Mouse (Mus musculus): Measurements from ENCODE around the gene Caml.
"Not testable (repeated sequence)": the region's sequence is repeated elsewhere in the genome, so short reads cannot be mapped to it uniquely, and the experiment has no call there.

The Caml gene

DNA sequence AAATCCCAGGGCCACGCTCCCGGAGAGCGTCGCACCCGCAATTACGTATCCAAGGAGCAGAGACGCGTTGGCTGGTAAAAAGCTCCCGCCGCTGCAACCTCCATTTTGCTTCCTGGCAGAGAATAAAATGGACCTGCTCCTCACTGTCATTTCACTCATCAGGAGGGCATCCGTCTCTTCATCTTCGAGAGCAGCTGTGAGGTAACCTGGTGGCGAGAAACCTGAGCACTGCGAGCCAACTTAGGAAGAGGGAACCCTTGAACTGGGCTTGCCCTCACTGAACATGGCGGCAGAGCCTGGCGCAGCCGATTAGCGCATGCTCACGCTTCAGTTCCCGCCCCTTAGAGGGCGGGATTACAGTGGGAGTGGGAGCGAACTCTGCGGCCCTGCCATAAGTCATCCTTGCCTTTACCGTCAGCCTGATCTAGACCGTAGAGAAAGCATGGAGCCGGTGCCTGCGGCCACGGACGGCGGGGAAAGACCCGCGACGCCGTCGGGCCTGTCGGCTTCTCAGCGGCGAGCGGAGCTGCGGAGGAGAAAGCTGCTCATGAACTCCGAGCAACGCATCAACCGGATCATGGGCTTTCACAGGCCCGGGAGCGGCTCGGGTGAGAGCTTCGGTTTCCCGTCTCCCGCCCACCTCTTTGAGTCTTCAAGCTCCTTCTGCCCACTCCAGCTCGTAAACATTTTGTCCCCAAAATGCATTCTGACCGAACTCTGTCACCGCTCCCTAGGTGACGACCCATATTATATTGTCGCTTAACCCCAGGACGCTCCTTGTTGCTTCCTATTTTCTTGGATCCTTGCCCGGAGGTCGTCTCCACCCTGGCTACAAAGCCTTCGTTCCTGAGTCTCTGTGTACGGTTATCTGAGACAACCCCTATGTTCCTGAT is at the start of gene Caml:
TSS of gene Caml (plus strand) at position 357 of the 893 bp plus-strand sequence.
- in situ Hi-C loops (cut with MboI; ENCODE audit: low pct_unique_long_range_greater_than_20kb in 1 of 2, low sequenced_read_pairs in 2 of 2, unreplicated experiment in 1 of 2) = no loop called here

DNA sequence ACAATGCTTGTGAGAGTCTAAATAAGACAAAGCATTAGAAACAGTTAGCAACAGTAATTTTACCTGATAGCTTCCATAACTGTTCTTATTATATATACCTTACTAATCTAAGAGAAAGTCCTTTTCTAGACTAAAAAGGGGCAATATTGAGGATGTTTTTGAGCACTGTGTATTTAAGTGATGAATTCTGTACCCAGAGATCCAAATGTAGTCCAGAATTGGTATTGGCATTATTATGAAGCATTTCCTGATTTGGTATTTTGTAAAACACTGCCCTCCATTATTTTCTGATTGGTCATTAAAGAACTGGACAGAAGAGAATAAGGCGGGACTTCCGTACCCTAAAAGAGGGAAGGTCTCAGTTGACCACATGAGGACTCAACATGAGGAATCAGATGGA is 49.4 kb upstream of the Caml start, which contains the start of gene Tmed9:
TSS of gene Tmed9 (plus strand) at position 301 of the 400 bp plus-strand sequence.
- in situ Hi-C loops (cut with MboI; ENCODE audit: low pct_unique_long_range_greater_than_20kb in 1 of 2, low sequenced_read_pairs in 2 of 2, unreplicated experiment in 1 of 2) = no loop called here

DNA sequence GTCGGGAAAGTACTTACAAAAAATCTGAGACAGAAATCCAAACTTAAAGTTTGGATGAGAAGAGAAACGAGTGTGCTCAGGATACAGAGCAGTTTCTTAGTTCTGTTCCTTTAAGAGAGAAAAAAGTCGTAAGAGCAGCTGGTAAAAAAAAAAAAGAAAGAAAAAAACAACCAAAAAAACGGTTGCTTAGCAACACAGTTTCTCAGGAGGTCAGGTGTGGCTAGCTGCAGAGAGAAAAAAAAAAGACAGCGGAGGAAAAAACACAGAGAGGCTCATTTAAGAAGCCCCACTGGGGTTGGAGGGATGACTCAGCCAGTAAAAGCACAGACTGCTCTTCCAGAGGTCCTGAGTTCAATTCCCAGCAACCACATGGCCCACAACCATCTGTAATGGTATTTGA is 48.5 kb upstream of the Caml start:
- in situ Hi-C loops (cut with MboI; ENCODE audit: low pct_unique_long_range_greater_than_20kb in 1 of 2, low sequenced_read_pairs in 2 of 2, unreplicated experiment in 1 of 2) = no loop called here

DNA sequence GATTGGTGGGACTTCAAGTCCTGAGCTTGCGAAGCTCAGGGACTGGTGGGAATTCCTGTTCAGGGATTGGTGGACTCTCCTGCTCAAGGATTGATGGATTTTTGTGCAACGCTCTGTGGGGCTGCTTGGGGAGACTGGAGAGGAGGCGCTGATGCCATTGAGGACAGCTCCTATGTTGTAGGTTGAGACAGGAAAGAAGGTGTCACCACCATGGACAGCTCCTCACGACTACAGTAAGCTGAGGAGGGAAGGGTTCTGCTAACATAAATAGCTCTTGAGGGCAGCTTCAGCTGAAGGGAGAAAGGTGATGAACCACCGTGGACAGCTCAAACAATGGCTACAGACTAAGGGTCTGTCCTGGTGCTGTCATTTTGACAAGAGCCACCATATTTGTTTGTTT is 46.9 kb upstream of the Caml start:
- in situ Hi-C loops (cut with MboI; ENCODE audit: low pct_unique_long_range_greater_than_20kb in 1 of 2, low sequenced_read_pairs in 2 of 2, unreplicated experiment in 1 of 2) = no loop called here

DNA sequence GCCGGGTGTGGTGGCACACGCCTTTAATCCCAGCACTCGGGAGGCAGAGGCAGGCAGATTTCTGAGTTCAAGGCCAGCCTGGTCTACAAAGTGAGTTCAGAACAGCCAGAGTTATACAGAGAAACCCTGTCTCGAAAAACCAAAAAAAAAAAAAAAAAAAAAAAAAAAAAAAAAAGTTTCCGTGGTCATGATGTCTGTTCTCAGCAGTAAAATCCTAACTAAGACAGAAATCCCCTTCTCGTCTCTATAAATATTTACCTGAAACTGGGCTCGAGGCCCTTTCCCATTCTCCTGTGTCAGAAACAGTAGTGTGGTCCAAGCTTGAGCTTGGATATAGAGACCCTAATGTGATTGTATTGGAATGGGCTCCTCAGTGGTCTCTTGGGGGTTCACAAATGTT is 45.9 kb upstream of the Caml start:
- in situ Hi-C loops (cut with MboI; ENCODE audit: low pct_unique_long_range_greater_than_20kb in 1 of 2, low sequenced_read_pairs in 2 of 2, unreplicated experiment in 1 of 2) = not testable (repeated sequence)

DNA sequence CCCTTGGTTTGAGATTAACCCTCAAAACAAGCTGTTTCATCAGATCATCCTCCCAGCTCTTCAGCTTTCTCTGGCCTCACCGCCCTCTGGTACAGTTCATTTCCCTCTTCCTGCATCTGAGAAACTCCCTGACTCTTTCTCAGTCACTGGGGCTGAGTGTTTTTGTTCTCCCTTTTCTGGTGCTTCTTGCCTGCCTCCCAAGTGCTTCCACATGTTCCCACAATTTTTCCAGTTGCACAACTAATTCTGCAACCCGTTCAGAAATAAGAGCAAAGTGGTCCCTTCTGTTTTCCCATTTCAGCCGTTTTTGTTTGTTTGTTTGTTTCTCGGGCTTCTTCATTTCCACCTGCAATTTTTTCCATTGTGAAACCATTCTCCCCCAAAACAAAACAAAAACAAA is 44.7 kb upstream of the Caml start:
- in situ Hi-C loops (cut with MboI; ENCODE audit: low pct_unique_long_range_greater_than_20kb in 1 of 2, low sequenced_read_pairs in 2 of 2, unreplicated experiment in 1 of 2) = no loop called here

DNA sequence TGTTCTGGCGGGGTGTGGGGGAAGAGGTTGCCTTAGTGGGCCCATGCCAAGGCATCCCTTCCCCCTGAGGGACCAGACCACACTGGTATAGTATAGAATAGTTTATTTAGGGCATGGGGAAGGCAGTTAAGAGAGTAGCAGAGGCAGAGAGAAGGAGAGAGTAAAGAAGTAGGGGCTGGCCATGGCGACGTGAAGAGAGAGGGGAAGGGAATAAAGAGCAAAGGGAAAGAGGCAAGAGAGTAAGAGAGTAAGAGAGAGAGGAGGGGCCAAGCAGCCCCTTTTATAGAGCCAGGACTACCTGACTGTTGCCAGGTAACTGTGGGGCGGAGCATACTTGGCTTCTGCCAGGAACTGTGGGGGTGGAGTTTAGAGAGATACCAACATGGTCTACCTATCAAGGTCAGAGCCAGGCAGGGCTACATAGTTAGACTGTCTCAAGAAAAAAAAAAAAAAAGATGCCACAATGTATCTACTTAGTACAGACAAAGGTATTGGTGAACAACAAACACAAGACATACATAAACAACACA is 30.8 kb upstream of the Caml start:
- in situ Hi-C loops (cut with MboI; ENCODE audit: low pct_unique_long_range_greater_than_20kb in 1 of 2, low sequenced_read_pairs in 2 of 2, unreplicated experiment in 1 of 2) = no loop called here

DNA sequence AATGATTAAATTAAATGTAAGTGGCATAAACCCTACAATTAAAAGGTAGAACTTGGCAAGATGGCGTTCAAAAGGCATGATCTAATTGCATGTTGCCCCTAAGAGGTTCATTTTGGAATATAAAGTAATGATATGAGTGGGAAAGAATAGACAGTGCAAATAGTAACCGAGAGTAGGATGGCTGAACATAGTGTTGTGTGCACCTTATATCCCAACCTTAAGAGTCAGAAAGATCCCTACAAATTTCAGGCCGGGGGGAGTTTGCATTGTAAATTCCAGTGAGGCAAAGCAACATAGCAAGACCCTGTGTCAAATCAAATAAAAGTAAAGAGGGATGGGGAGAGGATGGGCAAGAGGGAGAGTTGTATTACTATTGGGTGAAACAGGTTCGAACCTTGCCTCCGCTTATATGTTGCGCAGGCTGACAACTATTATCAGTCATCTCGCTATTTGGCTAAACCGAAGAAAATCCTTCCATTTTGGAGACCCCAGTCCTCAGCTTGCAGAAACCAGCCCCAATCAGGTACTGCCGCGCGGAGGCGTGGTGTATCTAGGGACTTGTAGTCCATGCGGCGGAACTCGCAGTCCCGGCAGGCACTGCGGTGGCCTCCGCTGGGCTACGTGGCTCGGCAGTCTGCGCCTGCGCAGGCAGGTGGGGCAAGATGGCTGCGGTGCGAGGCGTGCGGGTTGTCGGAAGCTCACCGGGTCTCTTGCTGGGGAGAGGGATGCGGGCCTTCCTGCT is 30.1 kb upstream of the Caml start:
- in situ Hi-C loops (cut with MboI; ENCODE audit: low pct_unique_long_range_greater_than_20kb in 1 of 2, low sequenced_read_pairs in 2 of 2, unreplicated experiment in 1 of 2) = no loop called here

DNA sequence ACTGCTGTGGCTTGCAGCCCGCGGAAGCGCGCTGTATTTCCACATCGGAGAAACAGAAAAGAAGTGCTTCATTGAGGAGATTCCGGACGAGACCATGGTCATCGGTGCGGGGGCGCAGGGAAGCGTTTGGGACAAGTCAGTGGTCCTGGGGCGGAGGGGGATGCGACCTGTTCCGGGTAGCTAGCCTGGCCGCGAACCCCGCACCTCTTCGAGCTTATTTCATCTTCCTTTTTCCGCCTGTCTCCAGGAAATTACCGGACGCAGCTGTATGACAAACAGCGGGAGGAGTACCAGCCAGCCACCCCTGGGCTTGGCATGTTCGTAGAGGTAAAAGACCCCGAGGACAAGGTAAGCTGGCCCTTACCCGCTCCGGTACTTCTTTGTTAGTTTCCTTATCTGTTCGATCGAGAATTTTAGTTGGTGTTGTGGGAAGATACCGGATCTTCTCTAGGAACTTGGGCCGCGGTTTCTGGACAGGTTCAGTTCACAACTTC is 29.5 kb upstream of the Caml start:
- in situ Hi-C loops (cut with MboI; ENCODE audit: low pct_unique_long_range_greater_than_20kb in 1 of 2, low sequenced_read_pairs in 2 of 2, unreplicated experiment in 1 of 2) = no loop called here

DNA sequence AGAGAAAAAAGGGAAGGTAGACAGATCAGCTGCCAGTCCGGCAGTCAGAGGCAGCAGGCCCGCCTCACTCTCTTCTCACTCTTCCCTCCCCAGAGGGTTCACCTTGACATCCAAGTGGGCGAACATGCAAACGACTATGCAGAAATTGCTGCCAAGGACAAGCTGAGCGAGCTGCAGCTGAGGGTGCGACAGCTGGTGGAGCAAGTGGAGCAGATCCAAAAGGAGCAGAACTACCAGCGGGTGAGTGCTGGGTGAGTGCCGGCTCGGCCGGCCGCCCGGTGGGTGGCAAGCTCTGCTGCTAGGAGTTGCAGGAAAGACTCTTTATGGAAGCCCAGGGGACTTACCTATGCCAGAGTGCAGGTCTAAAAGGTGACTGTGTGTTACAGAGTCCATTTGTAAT is 27.4 kb upstream of the Caml start:
- in situ Hi-C loops (cut with MboI; ENCODE audit: low pct_unique_long_range_greater_than_20kb in 1 of 2, low sequenced_read_pairs in 2 of 2, unreplicated experiment in 1 of 2) = no loop called here

DNA sequence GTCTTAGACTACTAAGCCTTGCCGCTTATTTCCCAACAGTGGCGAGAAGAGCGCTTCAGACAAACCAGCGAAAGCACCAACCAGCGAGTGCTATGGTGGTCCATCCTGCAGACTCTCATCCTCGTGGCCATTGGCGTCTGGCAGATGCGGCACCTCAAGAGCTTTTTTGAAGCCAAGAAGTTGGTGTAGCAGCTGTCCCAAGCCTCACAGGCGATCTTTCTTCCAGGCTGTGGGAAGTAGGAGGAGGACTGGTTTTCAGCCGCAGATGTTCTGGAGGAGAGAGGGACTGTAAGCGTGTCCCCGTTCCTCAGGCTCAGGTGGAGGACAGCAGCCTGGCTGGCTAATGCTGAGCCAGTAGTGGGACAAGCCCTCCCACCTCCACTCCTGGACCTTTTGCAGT is 26.0 kb upstream of the Caml start:
- in situ Hi-C loops (cut with MboI; ENCODE audit: low pct_unique_long_range_greater_than_20kb in 1 of 2, low sequenced_read_pairs in 2 of 2, unreplicated experiment in 1 of 2) = no loop called here

DNA sequence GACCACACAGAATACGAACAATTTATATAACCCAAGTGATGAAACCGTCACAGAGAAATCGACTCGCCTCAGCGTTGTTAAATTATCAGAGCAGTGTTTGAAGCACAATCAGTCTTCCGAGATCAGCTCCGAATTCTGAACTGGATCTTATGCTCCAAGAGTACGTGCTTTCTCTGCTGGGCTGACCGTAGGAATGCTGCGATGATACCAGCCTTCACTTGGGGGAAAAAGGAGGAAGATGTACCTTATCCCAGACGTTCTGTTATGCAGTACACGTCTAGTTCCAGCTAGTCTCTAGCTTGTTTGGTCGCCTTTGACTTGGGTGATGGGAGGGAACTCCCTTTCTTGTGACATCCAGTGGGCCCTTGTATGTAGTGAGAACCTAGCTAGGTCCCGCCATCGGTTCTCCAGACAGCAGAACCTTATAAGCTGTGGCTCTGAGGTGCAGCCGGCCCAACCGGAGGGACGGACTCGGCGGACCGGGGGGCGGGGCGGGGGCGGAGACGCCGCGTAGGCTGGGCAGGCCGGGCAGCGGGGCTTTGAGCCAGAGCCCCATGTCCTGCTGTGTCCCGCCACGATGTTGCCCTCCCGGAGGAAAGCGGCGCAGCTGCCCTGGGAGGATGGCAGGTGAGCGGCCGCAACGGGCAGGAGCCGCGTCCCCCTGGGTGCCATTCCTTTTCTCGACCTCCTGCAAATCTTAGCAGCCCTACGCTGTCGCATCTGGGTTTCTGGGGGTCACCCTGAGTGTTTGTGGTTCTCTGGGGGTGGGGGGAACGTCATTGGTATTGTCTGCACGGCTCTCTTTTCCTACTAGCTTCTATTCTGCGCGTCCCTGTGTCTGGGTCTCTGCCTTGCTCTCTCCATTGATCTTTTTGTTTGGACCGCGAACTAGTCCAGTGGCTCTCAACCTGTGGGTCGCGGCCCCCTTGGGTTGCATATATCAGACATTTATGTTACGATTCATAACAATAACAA is 23.0 kb upstream of the Caml start, which contains the start of gene B4galt7:
TSS of gene B4galt7 (plus strand) at position 331 of the 975 bp plus-strand sequence.
- in situ Hi-C loops (cut with MboI; ENCODE audit: low pct_unique_long_range_greater_than_20kb in 1 of 2, low sequenced_read_pairs in 2 of 2, unreplicated experiment in 1 of 2) = no loop called here

DNA sequence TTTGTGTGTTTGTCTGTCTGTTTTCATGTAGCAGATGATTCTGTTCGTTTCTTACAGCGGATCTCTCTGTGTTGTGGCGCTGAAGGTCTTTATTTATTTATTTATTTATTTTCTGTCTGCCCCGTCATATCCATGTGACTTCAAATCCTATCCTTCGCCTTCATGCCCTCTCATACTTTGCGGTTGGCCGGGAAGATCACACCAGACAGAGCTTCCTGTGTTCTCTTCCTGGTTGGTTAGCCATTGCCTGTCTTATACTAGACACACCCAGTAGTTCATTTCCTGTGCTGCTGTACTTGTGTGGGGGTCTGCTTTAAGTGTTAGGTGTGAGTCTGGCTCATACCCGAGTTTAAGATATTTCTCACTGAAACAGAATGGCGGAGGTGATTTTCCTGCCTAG is 22.1 kb upstream of the Caml start:
- in situ Hi-C loops (cut with MboI; ENCODE audit: low pct_unique_long_range_greater_than_20kb in 1 of 2, low sequenced_read_pairs in 2 of 2, unreplicated experiment in 1 of 2) = no loop called here

DNA sequence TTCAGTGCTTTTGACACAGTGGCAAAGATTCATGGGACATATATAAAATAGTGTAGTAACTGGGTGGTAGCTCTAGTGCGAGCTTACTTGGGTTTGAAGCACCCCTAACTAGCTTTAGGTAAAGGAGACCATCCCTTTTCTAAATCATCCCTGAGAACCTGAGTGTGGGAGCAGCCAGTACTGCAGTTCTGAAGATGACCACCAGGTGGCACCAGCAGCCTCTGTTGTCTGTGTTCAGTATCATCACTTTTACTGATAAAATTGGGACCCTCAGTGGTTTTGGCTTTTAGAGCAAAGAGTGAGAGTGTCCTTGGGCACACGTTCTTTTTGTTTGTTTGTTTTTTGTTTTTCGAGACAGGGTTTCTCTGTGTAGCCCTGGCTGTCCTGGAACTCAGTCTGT is 21.2 kb upstream of the Caml start:
- in situ Hi-C loops (cut with MboI; ENCODE audit: low pct_unique_long_range_greater_than_20kb in 1 of 2, low sequenced_read_pairs in 2 of 2, unreplicated experiment in 1 of 2) = no loop called here

DNA sequence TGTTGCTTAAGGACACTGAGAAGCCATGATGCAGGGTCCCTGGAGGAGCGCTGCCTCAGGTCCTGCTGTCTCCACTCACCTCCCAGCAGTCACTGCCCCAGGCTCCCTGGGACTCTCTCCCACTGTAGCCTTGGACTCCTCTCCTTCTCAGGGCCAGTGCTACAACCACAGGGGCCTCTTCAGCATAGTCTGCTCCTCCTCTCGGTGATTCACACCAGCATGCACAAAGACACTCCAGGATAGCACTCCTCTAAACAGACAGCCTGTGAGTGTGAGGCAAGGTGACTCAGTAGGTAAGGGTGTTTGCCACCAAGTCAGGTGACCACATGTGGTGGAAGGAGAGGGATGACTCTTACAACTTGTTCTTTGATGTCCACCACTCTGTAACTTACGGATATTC is 18.2 kb upstream of the Caml start:
- in situ Hi-C loops (cut with MboI; ENCODE audit: low pct_unique_long_range_greater_than_20kb in 1 of 2, low sequenced_read_pairs in 2 of 2, unreplicated experiment in 1 of 2) = no loop called here

DNA sequence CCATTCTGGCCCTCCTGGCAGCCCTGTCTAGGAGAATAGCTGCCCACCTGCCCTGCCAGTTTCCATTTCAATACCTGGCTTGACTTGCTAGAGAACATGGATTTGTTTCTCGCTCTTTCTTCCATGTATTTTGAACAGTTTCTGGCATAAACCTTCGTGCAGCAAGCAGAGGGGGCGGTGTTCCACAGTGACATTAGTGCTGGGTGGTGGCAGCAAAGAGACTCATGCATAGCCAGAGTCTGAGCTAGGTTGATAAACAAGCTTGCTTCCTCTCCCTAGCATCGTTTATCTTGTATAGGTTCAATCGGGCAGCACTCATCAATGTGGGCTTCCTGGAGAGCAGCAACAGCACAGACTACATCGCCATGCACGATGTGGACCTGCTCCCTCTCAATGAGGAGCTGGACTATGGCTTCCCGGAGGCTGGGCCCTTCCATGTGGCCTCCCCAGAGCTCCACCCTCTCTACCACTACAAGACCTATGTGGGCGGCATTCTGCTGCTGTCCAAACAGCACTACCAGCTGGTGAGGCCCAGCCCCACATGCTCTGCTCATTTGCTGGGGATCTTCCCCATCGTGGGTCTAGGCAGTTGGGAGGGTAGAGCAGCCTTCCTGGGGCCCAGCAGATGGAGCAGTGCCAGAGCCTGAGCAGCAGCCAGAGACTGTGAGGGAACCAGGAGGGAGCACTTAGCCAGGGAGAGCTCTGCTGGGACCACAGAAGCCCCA is 15.7 kb upstream of the Caml start:
- in situ Hi-C loops (cut with MboI; ENCODE audit: low pct_unique_long_range_greater_than_20kb in 1 of 2, low sequenced_read_pairs in 2 of 2, unreplicated experiment in 1 of 2) = no loop called here

DNA sequence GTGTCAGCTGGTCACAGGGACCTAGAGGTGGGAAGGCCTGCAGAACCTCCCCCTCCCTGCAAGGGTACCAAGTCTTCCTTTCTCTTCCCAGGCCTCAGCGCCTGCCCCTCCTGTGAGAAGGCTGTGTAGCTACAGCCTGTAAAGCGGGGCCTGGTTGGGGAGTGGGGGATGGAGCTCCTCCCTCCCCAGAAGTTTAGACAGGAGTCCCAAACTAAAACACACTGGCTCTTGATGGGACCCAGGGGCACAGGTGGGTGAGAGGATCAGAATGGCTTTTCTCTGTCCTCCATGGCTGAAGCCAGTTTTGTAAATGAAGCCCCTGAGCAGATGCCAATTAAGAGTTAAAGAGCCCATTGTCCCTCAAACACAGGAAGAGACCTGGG is 15.2 kb upstream of the Caml start:
- in situ Hi-C loops (cut with MboI; ENCODE audit: low pct_unique_long_range_greater_than_20kb in 1 of 2, low sequenced_read_pairs in 2 of 2, unreplicated experiment in 1 of 2) = no loop called here

DNA sequence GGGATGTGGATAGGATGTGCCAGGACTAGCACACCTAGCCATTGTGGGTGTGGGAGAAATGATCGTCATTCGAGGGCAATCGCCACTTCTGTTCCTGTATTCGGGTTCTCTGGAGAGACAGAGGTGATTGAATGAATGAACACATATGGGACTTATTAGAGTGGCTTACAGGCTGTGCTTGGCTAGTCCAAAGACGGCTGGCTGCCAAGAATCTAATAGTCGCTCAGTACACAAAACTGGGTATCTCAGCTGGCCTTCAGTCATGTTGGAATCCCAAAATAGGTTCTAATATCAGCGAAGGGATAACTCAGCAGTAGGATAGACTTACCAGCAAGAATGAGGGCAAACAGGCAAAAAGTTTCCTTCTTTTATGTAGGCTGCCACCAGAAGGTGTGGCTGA is 10.8 kb upstream of the Caml start:
- in situ Hi-C loops (cut with MboI; ENCODE audit: low pct_unique_long_range_greater_than_20kb in 1 of 2, low sequenced_read_pairs in 2 of 2, unreplicated experiment in 1 of 2) = no loop called here
